22 mouse cellular contexts compared by ENCODE assay signal in the genomic region with DNA sequence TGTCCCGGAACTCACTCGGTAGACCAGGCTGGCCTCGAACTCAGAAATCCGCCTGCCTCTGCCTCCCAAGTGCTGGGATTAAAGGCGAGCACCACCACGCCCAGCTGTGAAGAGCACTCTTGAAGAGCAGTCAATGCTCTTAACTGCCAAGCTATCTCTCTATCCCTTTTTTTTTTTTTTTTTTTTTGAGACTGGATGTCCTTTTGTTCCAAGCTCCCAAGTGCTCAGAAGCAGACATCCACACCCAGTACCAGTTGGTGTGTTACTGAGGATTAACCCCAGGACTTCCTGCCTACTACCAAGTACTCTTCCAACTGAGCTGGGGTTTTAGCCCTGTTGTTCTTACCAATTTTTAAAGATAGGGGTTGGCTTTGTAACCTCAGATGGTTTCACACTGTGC. TPM values are rescaled to one million over a fixed set of nuclear protein-coding genes. Genes with fewer than 3 reads are reported as not detected.
A peak's percentile ranks its signal among the peaks of the same experiment; 100 is the strongest.
DNase-seq lines count a peak whose midpoint lies in the region; TF ChIP-seq lines count a peak whose summit lies in the region.
"Had no signal": no experiment of that assay in that cellular context is flagged by ENCODE, and none has a peak within 500 bp of the region (broad histone marks: within the 10 kb centered on the region; RNA-seq: fewer than 3 reads in every experiment).

No protein-coding gene starts in this region.

- no peak overlapping the region for H3K9ac ChIP-seq in ES-Bruce4 (ENCODE audit: low read depth, poor library complexity, severe bottlenecking)
- H3K9ac ChIP-seq in MEL (ENCODE audit: control insufficient read depth, low read depth, low read length, poor library complexity, severe bottlenecking) = no peak overlapping the region
- H3K9ac ChIP-seq: embryonic facial prominence, embryonic 12.5 days; forebrain, embryonic 13.5 days; forebrain, embryonic 15.5 days; forebrain, postnatal 0 days had no signal

- peaks cover 83% of the 10 kb centered on the region for H3K79me2 ChIP-seq in MEL (ENCODE audit: control insufficient read depth, insufficient read depth, low read length, poor library complexity)

- H3K27me3 ChIP-seq in ES-Bruce4 (ENCODE audit: control insufficient read depth, insufficient read depth, low read length, poor library complexity, severe bottlenecking) (no peaks in the 10 kb centered on the region), MEL (ENCODE audit: control insufficient read depth in 1 of 2, insufficient read depth in 2 of 2, low read length in 2 of 2) (no peaks in the 10 kb centered on the region)
- H3K27me3 ChIP-seq: embryonic facial prominence, embryonic 12.5 days; forebrain, embryonic 13.5 days; forebrain, embryonic 15.5 days had no signal

- H3K27ac ChIP-seq in ES-Bruce4 (ENCODE audit: insufficient read depth, low read length) = peak overlapping the region; percentile 49; the same call in 1 of the 2 replicates
- H3K27ac ChIP-seq in MEL (ENCODE audit: control insufficient read depth, low read depth, low read length) = no peak overlapping the region
- H3K27ac ChIP-seq: embryonic facial prominence, embryonic 10.5 days; embryonic facial prominence, embryonic 12.5 days; forebrain, embryonic 13.5 days; forebrain, embryonic 15.5 days had no signal

- no peak for TF ChIP-seq CTCF in ES-Bruce4 (IDR thresholded peaks at IDR 0.05; ENCODE audit: low read depth, low read length)
- no peak for TF ChIP-seq CTCF in MEL (IDR thresholded peaks at IDR 0.05 in 2 of 3, conservative IDR thresholded peaks at IDR 0.05 in 1 of 3; ENCODE audit: control insufficient read depth in 1 of 3, insufficient read depth in 1 of 3, low read depth in 2 of 3, low read length in 3 of 3, poor library complexity in 1 of 3, severe bottlenecking in 1 of 3)

- TF ChIP-seq POLR2A in ES-Bruce4 (IDR thresholded peaks at IDR 0.05; ENCODE audit: insufficient read depth, low read length) = no peak
- TF ChIP-seq POLR2A in MEL (IDR thresholded peaks at IDR 0.05; ENCODE audit: control insufficient read depth in 1 of 2, insufficient read depth in 1 of 2, low read depth in 1 of 2, low read length in 2 of 2, poor library complexity in 1 of 2) = no peak

- H3K4me1 ChIP-seq in ES-Bruce4 (ENCODE audit: control insufficient read depth, insufficient read depth, low read length) (peaks cover 2% of the 10 kb centered on the region), MEL (ENCODE audit: control insufficient read depth in 1 of 2, insufficient read depth in 2 of 2, low read length in 2 of 2) (peaks cover 3 to 8% of the 10 kb centered on the region in 2 experiments; a peak in 3 of 4 replicates)
- H3K4me1 ChIP-seq: embryonic facial prominence, embryonic 10.5 days; embryonic facial prominence, embryonic 12.5 days had no signal

- DNase-seq in ES-CJ7 (ENCODE audit: low read depth, low spot score) = peak; percentile 75
- no peak for DNase-seq in MEL (ENCODE audit: low read depth, low spot score)
- peak; percentile 70 for DNase-seq in ZHBTc4 (ENCODE audit: low read depth, low spot score)
- DNase-seq in testis, postnatal 10 days (ENCODE audit: low spot score) = no peak
- no peak for DNase-seq in spleen, postnatal 36 days (ENCODE audit: low spot score in 2 of 2)
- no peak for DNase-seq in left cerebral cortex, adult 8-10 months (ENCODE audit: low spot score in 2 of 2)
- DNase-seq: adrenal gland, adult 2 months; adrenal gland, postnatal 10 days; adrenal gland, postnatal 25 days; cerebellum, adult 11 months; cerebellum, adult 18-20 months; cerebellum, adult 8-10 months; cerebellum, adult 9-11 months; cerebellum, postnatal 14 days; cerebellum, postnatal 36 days; forebrain, postnatal 0 days had no signal

- TF ChIP-seq EP300 in ES-Bruce4 (IDR thresholded peaks at IDR 0.05; ENCODE audit: insufficient read depth, low read depth, low read length) (no peak), MEL (IDR thresholded peaks at IDR 0.05; ENCODE audit: low read depth in 1 of 2, low read length in 2 of 2) (no peak)

- H3K36me3 ChIP-seq in ES-Bruce4 (ENCODE audit: control insufficient read depth, insufficient read depth, low read length, poor library complexity, severe bottlenecking) = peaks cover 76% of the 10 kb centered on the region
- H3K36me3 ChIP-seq in MEL (ENCODE audit: control insufficient read depth in 1 of 2, insufficient read depth in 2 of 2, low read length in 2 of 2) = peaks cover 40 to 58% of the 10 kb centered on the region in 2 experiments

- H3K4me3 ChIP-seq in ES-Bruce4 (ENCODE audit: low read depth, low read length) (no peak overlapping the region), MEL (ENCODE audit: control insufficient read depth in 1 of 2, insufficient read depth in 1 of 2, low read depth in 2 of 2, low read length in 2 of 2) (no peak overlapping the region)
- H3K4me3 ChIP-seq: embryonic facial prominence, embryonic 10.5 days; embryonic facial prominence, embryonic 12.5 days; forebrain, embryonic 13.5 days; forebrain, embryonic 15.5 days had no signal

- no peak for TF ChIP-seq RAD21 in MEL (IDR thresholded peaks at IDR 0.05; ENCODE audit: low read depth, low read length)

- H3K9me3 ChIP-seq in ES-Bruce4 (replicated peaks; ENCODE audit: control insufficient read depth, insufficient read depth, low read length, poor library complexity, severe bottlenecking) (no peaks in the 10 kb centered on the region), MEL (replicated peaks; ENCODE audit: insufficient read depth, low read length) (no peaks in the 10 kb centered on the region)
- H3K9me3 ChIP-seq: embryonic facial prominence, embryonic 10.5 days; embryonic facial prominence, embryonic 12.5 days; forebrain, embryonic 13.5 days; forebrain, embryonic 15.5 days; G1E had no signal

TF ChIP-seq in MEL, 35 proteins besides CTCF, POLR2A, EP300 and RAD21:
- TF ChIP-seq ZNF384 (IDR thresholded peaks at IDR 0.05; ENCODE audit: low read depth, low read length) (0 out of 2 replicates have a peak, but pooled peaks have one; percentile 15), MAFK (IDR thresholded peaks at IDR 0.05; ENCODE audit: borderline replicate concordance, low read depth, low read length) (no peak), SMC3 (IDR thresholded peaks at IDR 0.05; ENCODE audit: low read depth, low read length) (no peak)

RNA-seq across cellular contexts. Expression of gene Pum1, which starts 17.6 kb away (rescaled TPM):
- 111 and 125 TPM in 2 replicates for polyA plus RNA-seq in ES-Bruce4 (2011; ENCODE audit: insufficient read depth, insufficient read length, low read depth, missing spikeins)
- 31.9 and 35.8 TPM in 2 replicates for total RNA-seq in MEL (2012; rRNA removed)
- polyA plus RNA-seq in MEL (2012; ENCODE audit: insufficient read depth in 1 of 2, insufficient read length in 2 of 2, low read depth in 1 of 2, low replicate concordance in 2 of 2, missing spikeins in 1 of 2) = 10 to 100 TPM; 36.1 to 46.2 TPM
- total RNA-seq in left cerebral cortex, adult 8-10 months (2022) = 100 to 1,000 TPM; 101 to 116 (median 106) TPM

Comparison
In these comparisons a context has a peak if more than half of its experiments do, and no peak if none do; other contexts are left out.
1. DNase-seq: peak in ES-CJ7 (single experiment) and ZHBTc4 (single experiment); none in MEL (single experiment), testis, postnatal 10 days (single experiment), spleen, postnatal 36 days (0 of 2) and left cerebral cortex, adult 8-10 months (0 of 2).